27 mouse cellular contexts compared by ENCODE assay signal in genomic region chr3:60389032-60389431, GRCm38 (mm10).
DNase-seq lines count a peak whose midpoint lies in the region; ATAC-seq lines count a peak whose summit lies in the region.
"Had no signal": no experiment of that assay in that cellular context is flagged by ENCODE, and none has a peak within 500 bp of the region (broad histone marks: within the 10 kb centered on the region; RNA-seq: fewer than 3 reads in every experiment).

No protein-coding gene starts in this region.

- H3K9ac ChIP-seq in midbrain, embryonic 11.5 days (ENCODE audit: low read length), result no peak overlapping the region
- H3K9ac ChIP-seq: embryonic facial prominence, embryonic 13.5 days; forebrain, embryonic 12.5 days; forebrain, embryonic 15.5 days; heart, embryonic 12.5 days; heart, embryonic 15.5 days; hindbrain, embryonic 13.5 days; intestine, embryonic 15.5 days had no signal

- peak; percentile 41 for DNase-seq in adrenal gland, adult 2 months
- DNase-seq in adrenal gland, adult 8-10 months, result no peak
- peak; percentile 46 for DNase-seq in 3134 (ENCODE audit: extremely low read depth, insufficient read length, low spot score)
- peak; percentile 52 for DNase-seq in Muller cell, postnatal 12 days (ENCODE audit: inconsistent ontology term)
- DNase-seq in brain, adult 2 months (ENCODE audit: low read depth, low spot score), result peak; percentile 18
- no peak for DNase-seq in embryo, embryonic 11 days
- DNase-seq in cerebellum, postnatal 10 days, result no peak
- no peak for DNase-seq in midbrain, embryonic 11.5 days (ENCODE audit: low spot score, missing footprints)
- DNase-seq: adrenal gland, postnatal 14 days; cerebellum, adult 11-12 months; cerebellum, adult 8-10 months; cerebellum, postnatal 14 days; gastrocnemius, postnatal 25 days; heart, adult 18-20 months; heart, postnatal 10 days; heart, postnatal 36 days; kidney, adult 11 months had no signal

- H3K36me3 ChIP-seq in midbrain, embryonic 11.5 days (ENCODE audit: control insufficient read depth, insufficient read depth, low read length), result no peaks in the 10 kb centered on the region
- H3K36me3 ChIP-seq: embryonic facial prominence, embryonic 13.5 days; forebrain, embryonic 12.5 days; forebrain, embryonic 15.5 days; heart, embryonic 12.5 days; heart, embryonic 15.5 days; hindbrain, embryonic 10.5 days; hindbrain, embryonic 13.5 days; intestine, embryonic 15.5 days had no signal

- no peak overlapping the region for H3K4me2 ChIP-seq in midbrain, embryonic 11.5 days
- H3K4me2 ChIP-seq: embryonic facial prominence, embryonic 13.5 days; forebrain, embryonic 12.5 days; forebrain, embryonic 15.5 days; heart, embryonic 12.5 days; heart, embryonic 15.5 days; hindbrain, embryonic 13.5 days; intestine, embryonic 15.5 days had no signal

- H3K9me3 ChIP-seq in midbrain, embryonic 11.5 days (ENCODE audit: control insufficient read depth, low read length), result no peaks in the 10 kb centered on the region
- H3K9me3 ChIP-seq: embryonic facial prominence, embryonic 13.5 days; forebrain, embryonic 12.5 days; forebrain, embryonic 15.5 days; heart, embryonic 12.5 days; heart, embryonic 15.5 days; hindbrain, embryonic 10.5 days; hindbrain, embryonic 13.5 days; intestine, embryonic 15.5 days had no signal

- 81% methylated on average over 2 of the region's 2 CpGs for WGBS in midbrain, embryonic 11.5 days

- ATAC-seq in midbrain, embryonic 11.5 days (ENCODE audit: low FRiP score), result no peak
- ATAC-seq: activated CD4-positive, CD25-positive, alpha-beta regulatory T cell, adult 4 months; forebrain, embryonic 15.5 days; hindbrain, embryonic 16.5 days; intestine, embryonic 15.5 days had no signal

- H3K4me1 ChIP-seq in midbrain, embryonic 11.5 days (ENCODE audit: control insufficient read depth, insufficient read depth, low read length), result no peaks in the 10 kb centered on the region
- H3K4me1 ChIP-seq: embryonic facial prominence, embryonic 13.5 days; forebrain, embryonic 12.5 days; forebrain, embryonic 15.5 days; heart, embryonic 12.5 days; heart, embryonic 15.5 days; hindbrain, embryonic 10.5 days; hindbrain, embryonic 13.5 days; intestine, embryonic 15.5 days had no signal

- H3K4me3 ChIP-seq in midbrain, embryonic 11.5 days (ENCODE audit: low read depth, low read length), result no peak overlapping the region
- H3K4me3 ChIP-seq: embryonic facial prominence, embryonic 13.5 days; forebrain, embryonic 12.5 days; forebrain, embryonic 15.5 days; heart, embryonic 12.5 days; heart, embryonic 15.5 days; hindbrain, embryonic 10.5 days; hindbrain, embryonic 13.5 days; intestine, embryonic 15.5 days had no signal

- no peak overlapping the region for H3K27ac ChIP-seq in midbrain, embryonic 11.5 days (ENCODE audit: low read depth, low read length)
- H3K27ac ChIP-seq: embryonic facial prominence, embryonic 13.5 days; forebrain, embryonic 12.5 days; forebrain, embryonic 15.5 days; heart, embryonic 15.5 days; hindbrain, embryonic 10.5 days; hindbrain, embryonic 13.5 days; intestine, embryonic 15.5 days had no signal

- no peaks in the 10 kb centered on the region for H3K27me3 ChIP-seq in midbrain, embryonic 11.5 days (ENCODE audit: control insufficient read depth, insufficient read depth, low read length)
- H3K27me3 ChIP-seq: embryonic facial prominence, embryonic 13.5 days; forebrain, embryonic 12.5 days; forebrain, embryonic 15.5 days; heart, embryonic 12.5 days; heart, embryonic 15.5 days; hindbrain, embryonic 13.5 days; intestine, embryonic 15.5 days had no signal

Comparison
In these comparisons a context has a peak if more than half of its experiments do, and no peak if none do; other contexts are left out.
1. DNase-seq: peak in adrenal gland, adult 2 months (single experiment), 3134 (single experiment), Muller cell, postnatal 12 days (single experiment) and brain, adult 2 months (single experiment); none in adrenal gland, adult 8-10 months (single experiment), embryo, embryonic 11 days (single experiment), cerebellum, postnatal 10 days (0 of 2) and midbrain, embryonic 11.5 days (single experiment).